Mouse (Mus musculus) myocyte (in vitro differentiated cells): ENCODE measurements at regions not wholly inside any gene's neighbourhood (a gene's known extent, or its start where the extent isn't known, plus 50 kb on each side); places are given as distances from the start of the nearest gene placed in this dataset.

Experiments used
- CEBPB ChIP-seq: IDR thresholded peaks from 2 replicates; pipeline ENCODE4 v1.6.1; 2011; ENCODE audit warnings: mild to moderate bottlenecking, moderate library complexity; ENCODE audit not compliant: poor library complexity, insufficient read depth, severe bottlenecking
- MAX ChIP-seq: IDR thresholded peaks from one replicate; pipeline ENCODE4 v1.6.1; 2011; ENCODE audit warnings: low read depth, mild to moderate bottlenecking, control low read depth
- MYOG ChIP-seq, 3 experiments: IDR thresholded peaks; one replicate each; pipeline ENCODE4 v1.6.1; 2011; ENCODE audit warnings: control low read depth in 2 of 3, low read depth in 2 of 3, mild to moderate bottlenecking in 2 of 3; ENCODE audit not compliant: insufficient read length in 2 of 3, control insufficient read depth in 1 of 3, insufficient read depth in 1 of 3
- POLR2A ChIP-seq: IDR thresholded peaks from one replicate; pipeline ENCODE4 v1.6.1; 2011; ENCODE audit warnings: low read depth, mild to moderate bottlenecking, control low read depth, moderate library complexity; ENCODE audit not compliant: insufficient read length
- POLR2AphosphoS2 ChIP-seq: IDR thresholded peaks from one replicate; pipeline ENCODE4 v1.6.1; 2011; ENCODE audit warnings: low read depth, control low read depth; ENCODE audit not compliant: insufficient read length
- TCF12 ChIP-seq: IDR thresholded peaks from one replicate; pipeline ENCODE4 v1.6.1; 2011; ENCODE audit warnings: mild to moderate bottlenecking, control low read depth; ENCODE audit not compliant: poor library complexity, insufficient read depth, severe bottlenecking
- TCF3 ChIP-seq: IDR thresholded peaks from one replicate; pipeline ENCODE4 v1.6.1; 2011; ENCODE audit warnings: low read depth, control low read depth; ENCODE audit not compliant: insufficient read length
- USF1 ChIP-seq: IDR thresholded peaks from one replicate; pipeline ENCODE4 v1.6.1; 2011; ENCODE audit warnings: low read depth, mild to moderate bottlenecking, control low read depth, moderate library complexity

DNA sequence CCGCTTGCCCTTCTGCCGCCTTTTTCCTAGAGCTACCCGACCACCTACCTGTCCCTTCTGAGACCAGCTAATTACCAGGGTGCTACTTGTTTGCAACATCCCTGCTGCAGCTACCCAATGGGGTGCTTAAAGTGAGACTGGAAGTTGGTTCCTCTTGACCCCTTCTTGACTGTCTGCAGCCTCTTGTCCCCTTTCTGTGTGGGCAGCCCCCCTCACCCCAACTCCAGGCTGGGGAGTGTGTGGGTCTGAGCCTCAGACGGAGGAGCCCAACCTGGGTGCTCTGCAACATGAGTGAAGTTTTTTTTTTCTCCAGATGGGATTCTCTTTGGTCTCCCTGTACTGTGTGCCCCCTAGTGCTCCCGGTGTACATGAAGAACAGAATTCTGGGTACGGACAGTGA, 91.7 kb downstream of the Fam168b start:
- TF ChIP-seq POLR2A (no peak), MYOG (IDR thresholded peaks at IDR 0.05; ENCODE audit: control insufficient read depth in 1 of 3, insufficient read depth in 1 of 3, insufficient read length in 2 of 3, low read depth in 2 of 3) (no peak), USF1 (no peak), POLR2AphosphoS2 (no peak), MAX (no peak), TCF12 (no peak), CEBPB (no peak), TCF3 (no peak)
